Mouse (Mus musculus) myocyte (in vitro differentiated cells): ENCODE results near the gene Rnf130. TPM values are rescaled to one million over a fixed set of nuclear protein-coding genes. Genes with fewer than 3 reads are reported as not detected.

ENCODE experiments used
- H3K27me3 ChIP-seq: one replicate; pipeline ENCODE4 v1.6.1; 2011; ENCODE audit not compliant: control insufficient read depth, insufficient read depth, insufficient read length
- H3K36me3 ChIP-seq: one replicate; pipeline ENCODE4 v1.6.1; 2011; ENCODE audit not compliant: control insufficient read depth, insufficient read depth
- H3K4me2 ChIP-seq: one replicate; pipeline ENCODE4 v1.6.1; 2011; ENCODE audit warnings: low read depth, control low read depth
- H3K4me3 ChIP-seq: one replicate; pipeline ENCODE4 v1.5.1; 2011; ENCODE audit warnings: mild to moderate bottlenecking, control low read depth, moderate library complexity
- H3K79me2 ChIP-seq: one replicate; pipeline ENCODE4 v1.6.1; 2011; ENCODE audit not compliant: control insufficient read depth, insufficient read depth
- H3ac ChIP-seq: one replicate; pipeline ENCODE4 v1.6.1; 2011; ENCODE audit not compliant: control insufficient read depth, insufficient read length
- CEBPB ChIP-seq: IDR thresholded peaks from 2 replicates; pipeline ENCODE4 v1.6.1; 2011; ENCODE audit warnings: mild to moderate bottlenecking, moderate library complexity; ENCODE audit not compliant: poor library complexity, insufficient read depth, severe bottlenecking
- E2F4 ChIP-seq: IDR thresholded peaks from one replicate; pipeline ENCODE4 v1.6.1; 2011; ENCODE audit warnings: mild to moderate bottlenecking, control low read depth, moderate library complexity; ENCODE audit not compliant: insufficient read depth
- MAX ChIP-seq: IDR thresholded peaks from one replicate; pipeline ENCODE4 v1.6.1; 2011; ENCODE audit warnings: low read depth, mild to moderate bottlenecking, control low read depth
- MYOD1 ChIP-seq, 3 experiments: IDR thresholded peaks; one replicate each; pipeline ENCODE4 v1.6.1; 2011; ENCODE audit warnings: control low read depth in 2 of 3, low read depth in 2 of 3, mild to moderate bottlenecking in 2 of 3, moderate library complexity in 1 of 3; ENCODE audit not compliant: insufficient read length in 2 of 3, control insufficient read depth in 1 of 3
- MYOG ChIP-seq, 3 experiments: IDR thresholded peaks; one replicate each; pipeline ENCODE4 v1.6.1; 2011; ENCODE audit warnings: control low read depth in 2 of 3, low read depth in 2 of 3, mild to moderate bottlenecking in 2 of 3; ENCODE audit not compliant: insufficient read length in 2 of 3, control insufficient read depth in 1 of 3, insufficient read depth in 1 of 3
- POLR2A ChIP-seq: IDR thresholded peaks from one replicate; pipeline ENCODE4 v1.6.1; 2011; ENCODE audit warnings: low read depth, mild to moderate bottlenecking, control low read depth, moderate library complexity; ENCODE audit not compliant: insufficient read length
- POLR2AphosphoS2 ChIP-seq: IDR thresholded peaks from one replicate; pipeline ENCODE4 v1.6.1; 2011; ENCODE audit warnings: low read depth, control low read depth; ENCODE audit not compliant: insufficient read length
- REST ChIP-seq: IDR thresholded peaks from one replicate; pipeline ENCODE4 v1.6.1; 2011; ENCODE audit warnings: mild to moderate bottlenecking, control low read depth, moderate library complexity; ENCODE audit not compliant: insufficient read depth, insufficient read length
- SRF ChIP-seq: IDR thresholded peaks from one replicate; pipeline ENCODE4 v1.6.1; 2011; ENCODE audit warnings: low read depth; ENCODE audit not compliant: control insufficient read depth, insufficient read length
- TCF12 ChIP-seq: IDR thresholded peaks from one replicate; pipeline ENCODE4 v1.6.1; 2011; ENCODE audit warnings: mild to moderate bottlenecking, control low read depth; ENCODE audit not compliant: poor library complexity, insufficient read depth, severe bottlenecking
- TCF3 ChIP-seq: IDR thresholded peaks from one replicate; pipeline ENCODE4 v1.6.1; 2011; ENCODE audit warnings: low read depth, control low read depth; ENCODE audit not compliant: insufficient read length
- USF1 ChIP-seq: IDR thresholded peaks from one replicate; pipeline ENCODE4 v1.6.1; 2011; ENCODE audit warnings: low read depth, mild to moderate bottlenecking, control low read depth, moderate library complexity
- polyA plus RNA-seq: library from polyadenylated mRNA; unstranded; fragments of >200 nt; fragmentation: generic; extraction: Trizol; gene quantifications from one replicate; pipeline ENCODE4 v1.2.1, GENCODE M21; 2012; ENCODE audit warnings: missing spikeins

Rnf130 gene
- polyA plus RNA-seq, 1 experiment, result not detected

GRCm38 (mm10) chr11:50151374-50151773, 126.2 kb downstream of the Rnf130 start:
- Histone ChIP-seq H3K27me3 (no peaks in the 10 kb centered on the region), H3K36me3 (peaks cover 27% of the 10 kb centered on the region), H3K4me2 (no peak overlapping the region), H3ac (no peak overlapping the region), H3K4me3 (no peak overlapping the region), H3K79me2 (no peaks in the 10 kb centered on the region)
- TF ChIP-seq POLR2AphosphoS2 (no peak), MYOG (IDR thresholded peaks at IDR 0.05; ENCODE audit: control insufficient read depth in 1 of 3, insufficient read depth in 1 of 3, insufficient read length in 2 of 3, low read depth in 2 of 3) (no peak), TCF3 (no peak), E2F4 (no peak), POLR2A (no peak), REST (no peak), MYOD1 (IDR thresholded peaks at IDR 0.05; ENCODE audit: control insufficient read depth in 1 of 3, insufficient read length in 2 of 3, low read depth in 2 of 3) (no peak), TCF12 (no peak), USF1 (no peak), SRF (no peak)

GRCm38 (mm10) chr11:50154166-50154565, 129.0 kb downstream of the Rnf130 start:
- no peaks in the 10 kb centered on the region for H3K27me3 ChIP-seq
- H3K36me3 ChIP-seq, result peaks cover 17% of the 10 kb centered on the region

More at GRCm38 (mm10) chr11:50154166-50154565, 129.0 kb downstream of the Rnf130 start:
- no peak overlapping the region for H3ac ChIP-seq
- H3K79me2 ChIP-seq, result no peaks in the 10 kb centered on the region
- no peak overlapping the region for H3K4me3 ChIP-seq
- TF ChIP-seq USF1, result no peak
- TF ChIP-seq MAX, result no peak
- no peak for TF ChIP-seq POLR2AphosphoS2
- no peak for TF ChIP-seq CEBPB
- no peak overlapping the region for H3K4me2 ChIP-seq

Other genes starting within 250 kb of the Rnf130 start
- gene Gfpt2, start 231.2 kb upstream of the Rnf130 start, polyA plus RNA-seq, result 0.52 TPM
- gene Mapk9, start 178.6 kb upstream of the Rnf130 start, polyA plus RNA-seq, result 21.5 TPM
- gene Rasgef1c, start 123.5 kb upstream of the Rnf130 start, polyA plus RNA-seq, result not detected
- 36.6 TPM for gene Tbc1d9b, start 106.0 kb downstream of the Rnf130 start, polyA plus RNA-seq
- gene Mrnip, start 149.1 kb downstream of the Rnf130 start, polyA plus RNA-seq, result 7.8 TPM
- 873 TPM for gene Sqstm1, start 185.5 kb downstream of the Rnf130 start, polyA plus RNA-seq
- gene Mgat4b, start 185.5 kb downstream of the Rnf130 start, polyA plus RNA-seq, result 89.2 TPM
- 1.8 TPM for gene Ltc4s, start 213.3 kb downstream of the Rnf130 start, polyA plus RNA-seq